Mouse (Mus musculus): ENCODE measurements around the gene Itpr3. TPM values are rescaled to one million over a fixed set of nuclear protein-coding genes. Genes with fewer than 3 reads are reported as not detected.

The Itpr3 gene
- 1.1 and 1.5 TPM in 2 replicates for polyA plus RNA-seq (2015; fragmentation: Nextera tagmentation; extraction: Ambion mirVana)

GRCm38 (mm10) chr17:27056812-27057516 lies at the start of gene Itpr3:
TSS of gene Itpr3 (plus strand) at chr17:27057304.

GRCm38 (mm10) chr17:27028909-27029308 lies 28.2 kb upstream of the Itpr3 start, which contains the start of gene Bak1:
TSS of gene Bak1 (minus strand) at chr17:27029009.

GRCm38 (mm10) chr17:27133551-27134141 lies 76.5 kb downstream of the Itpr3 start, which contains the start of gene Uqcc2:
TSS of gene Uqcc2 (minus strand) at chr17:27133916.

GRCm38 (mm10) chr17:27167545-27167944 lies 110.4 kb downstream of the Itpr3 start, which contains the start of gene Ip6k3:
TSS of gene Ip6k3 (minus strand) at chr17:27167795.

Small RNA genes lying within 50 kb of the gene (microRNA-seq; reads per million reads assigned to microRNA genes)
- not detected for gene Mir7677

Other genes starting within 250 kb of the Itpr3 start
- not detected in 2 replicates for gene Nkx2-5, start 212.3 kb upstream of the Itpr3 start, polyA plus RNA-seq (2015; fragmentation: Nextera tagmentation; extraction: Ambion mirVana)
- 1.1 and 1.9 TPM in 2 replicates for gene Kifc5b, start 140.2 kb upstream of the Itpr3 start, polyA plus RNA-seq (2015; fragmentation: Nextera tagmentation; extraction: Ambion mirVana)
- 34.9 and 37.9 TPM in 2 replicates for gene Phf1, start 124.3 kb upstream of the Itpr3 start, polyA plus RNA-seq (2015; fragmentation: Nextera tagmentation; extraction: Ambion mirVana)
- 153 and 164 TPM in 2 replicates for gene Cuta, start 117.7 kb upstream of the Itpr3 start, polyA plus RNA-seq (2015; fragmentation: Nextera tagmentation; extraction: Ambion mirVana)
- 4.4 and 6.5 TPM in 2 replicates for gene Syngap1, start 116.1 kb upstream of the Itpr3 start, polyA plus RNA-seq (2015; fragmentation: Nextera tagmentation; extraction: Ambion mirVana)
- gene Zbtb9, start 84.1 kb upstream of the Itpr3 start, polyA plus RNA-seq (2015; fragmentation: Nextera tagmentation; extraction: Ambion mirVana), result 8.6 and 9.9 TPM in 2 replicates
- gene Bak1, start 28.3 kb upstream of the Itpr3 start, polyA plus RNA-seq (2015; fragmentation: Nextera tagmentation; extraction: Ambion mirVana), result 4.9 and 5.1 TPM in 2 replicates
- 428 and 441 TPM in 2 replicates for gene Uqcc2, start 76.6 kb downstream of the Itpr3 start, polyA plus RNA-seq (2015; fragmentation: Nextera tagmentation; extraction: Ambion mirVana)
- 0.37 and 0.44 TPM in 2 replicates for gene Ip6k3, start 110.5 kb downstream of the Itpr3 start, polyA plus RNA-seq (2015; fragmentation: Nextera tagmentation; extraction: Ambion mirVana)
- gene Lemd2, start 147.2 kb downstream of the Itpr3 start, polyA plus RNA-seq (2015; fragmentation: Nextera tagmentation; extraction: Ambion mirVana), result 22.2 and 24.3 TPM in 2 replicates

Data from neural tube, postnatal 0 days (tissue).